Mouse (Mus musculus) thymus, adult 2 months (tissue): Measurements from ENCODE around the gene Mrap.

Source experiments
- CTCF ChIP-seq: fragments of 200-500 bp; IDR thresholded peaks from 2 replicates; pipeline ENCODE4 v1.5.1; 2012; ENCODE audit warnings: mild to moderate bottlenecking, control low read depth, low read length, moderate library complexity, borderline replicate concordance; ENCODE audit not compliant: control insufficient read depth, poor library complexity, insufficient read depth; ENCODE audit errors: extremely low read depth
- POLR2A ChIP-seq: fragments of 200-500 bp; IDR thresholded peaks from 2 replicates; pipeline ENCODE4 v1.6.1; 2012; ENCODE audit warnings: mild to moderate bottlenecking, low read length, control low read depth, moderate library complexity; ENCODE audit not compliant: control insufficient read depth, poor library complexity, insufficient read depth; ENCODE audit errors: extremely low read depth

DNA sequence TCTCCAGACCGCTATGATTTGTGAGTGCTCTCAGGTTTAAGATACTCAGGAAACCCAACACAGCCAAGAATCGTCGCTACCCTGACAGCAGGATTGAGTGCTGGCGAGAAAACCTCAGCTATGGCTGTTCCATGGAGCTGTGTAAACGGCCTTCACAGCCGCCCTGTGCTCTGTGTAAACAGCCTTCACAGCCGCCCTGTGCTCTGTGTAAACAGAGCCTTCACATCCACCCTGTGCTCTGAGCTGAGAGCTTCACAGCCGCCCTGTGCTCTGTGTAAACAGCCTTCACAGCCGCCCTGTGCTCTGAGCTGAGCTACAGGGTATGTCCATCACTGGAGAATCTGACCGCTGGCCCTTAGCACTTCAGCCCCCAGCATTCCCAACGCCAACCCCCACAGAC is 41.8 kb downstream of the Mrap start:
- TF ChIP-seq POLR2A = no peak
- no peak for TF ChIP-seq CTCF
